Mouse (Mus musculus) liver, adult 2 months (tissue): ENCODE data around the gene Igf2r.

Experiments used
- CTCF ChIP-seq: fragments of 200-500 bp; IDR thresholded peaks from 2 replicates; pipeline ENCODE4 v1.5.1; 2011; ENCODE audit warnings: low read depth, low read length, control low read depth
- POLR2A ChIP-seq: fragments of 200-500 bp; IDR thresholded peaks from 2 replicates; pipeline ENCODE4 v1.6.1; 2011; ENCODE audit warnings: low read length, control low read depth; ENCODE audit not compliant: insufficient read depth; ENCODE audit errors: extremely low read depth

GRCm38 (mm10) chr17:12655826-12656225 lies 113.6 kb downstream of the Igf2r start:
- TF ChIP-seq CTCF (no peak), POLR2A (no peak)
